Comparison of ENCODE assay signal across 17 mouse cellular contexts in genomic region chr5:114583490-114584175, GRCm38 (mm10). TPM values are rescaled to one million over a fixed set of nuclear protein-coding genes. Genes with fewer than 3 reads are reported as not detected.
DNase-seq lines count a peak whose midpoint lies in the region; ATAC-seq lines count a peak whose summit lies in the region.
"Had no signal": no experiment of that assay in that cellular context is flagged by ENCODE, and none has a peak within 500 bp of the region (broad histone marks: within the 10 kb centered on the region; RNA-seq: fewer than 3 reads in every experiment).

No protein-coding gene starts in this region.

- H3K9me3 ChIP-seq in midbrain, embryonic 10.5 days (replicated peaks): no peaks in the 10 kb centered on the region
- H3K9me3 ChIP-seq in midbrain, embryonic 16.5 days (replicated peaks; ENCODE audit: control insufficient read depth, low read length, poor library complexity, severe bottlenecking): no peaks in the 10 kb centered on the region
- H3K9me3 ChIP-seq: forebrain, embryonic 15.5 days; heart, embryonic 13.5 days; liver, embryonic 15.5 days; megakaryocyte, embryonic 14.5 days had no signal

- peaks cover 83% of the 10 kb centered on the region for H3K4me1 ChIP-seq in midbrain, embryonic 10.5 days
- peaks cover 45% of the 10 kb centered on the region for H3K4me1 ChIP-seq in midbrain, embryonic 16.5 days (ENCODE audit: control insufficient read depth, insufficient read depth, low read length)

- no peak overlapping the region; the same call in 1 of the 2 replicates for H3K9ac ChIP-seq in midbrain, embryonic 16.5 days (ENCODE audit: low read depth, low read length)
- H3K9ac ChIP-seq: forebrain, embryonic 15.5 days; heart, embryonic 13.5 days; liver, embryonic 15.5 days had no signal

- ATAC-seq in midbrain, embryonic 16.5 days: no peak
- ATAC-seq in granulocyte monocyte progenitor cell, adult 5-6 weeks (replicated peaks; ENCODE audit: poor library complexity, severe bottlenecking): no peak
- ATAC-seq: forebrain, embryonic 15.5 days had no signal

- peak overlapping the region; percentile 84 for H3K27ac ChIP-seq in midbrain, embryonic 10.5 days (replicated peaks)
- no peak overlapping the region for H3K27ac ChIP-seq in midbrain, embryonic 16.5 days (ENCODE audit: low read length)
- H3K27ac ChIP-seq: heart, embryonic 13.5 days; liver, embryonic 15.5 days; stomach, postnatal 0 days had no signal

- peak; percentile 75 for DNase-seq in adrenal gland, postnatal 14 days
- DNase-seq in adrenal gland, postnatal 25 days: no peak
- DNase-seq in midbrain, embryonic 10.5 days (ENCODE audit: low spot score): no peak
- DNase-seq in thymus, postnatal 4 days: peak; percentile 54
- no peak for DNase-seq in thymus, postnatal 25 days
- no peak for DNase-seq in ovary, postnatal 10 days (ENCODE audit: low spot score)
- DNase-seq: heart, postnatal 4 days; kidney, adult 11 months; kidney, postnatal 36 days had no signal

- 87% methylated on average over 12 of the region's 12 CpGs for WGBS in midbrain, embryonic 10.5 days
- 78% methylated on average over 12 of the region's 12 CpGs for WGBS in midbrain, embryonic 16.5 days

- peaks cover 54% of the 10 kb centered on the region for H3K27me3 ChIP-seq in midbrain, embryonic 10.5 days (ENCODE audit: low read depth, poor library complexity, severe bottlenecking)
- no peaks in the 10 kb centered on the region for H3K27me3 ChIP-seq in midbrain, embryonic 16.5 days (ENCODE audit: control insufficient read depth, insufficient read depth, low read depth, low read length)
- H3K27me3 ChIP-seq: liver, embryonic 15.5 days had no signal

- peak overlapping the region; percentile 17; the same call in 1 of the 2 replicates for H3K4me3 ChIP-seq in midbrain, embryonic 10.5 days
- no peak overlapping the region for H3K4me3 ChIP-seq in midbrain, embryonic 16.5 days (ENCODE audit: low read depth, low read length)
- H3K4me3 ChIP-seq: forebrain, embryonic 15.5 days; heart, embryonic 13.5 days; liver, embryonic 15.5 days; megakaryocyte, embryonic 14.5 days had no signal

- H3K36me3 ChIP-seq in midbrain, embryonic 10.5 days: peaks cover 15% of the 10 kb centered on the region
- H3K36me3 ChIP-seq in midbrain, embryonic 16.5 days (ENCODE audit: control insufficient read depth, insufficient read depth, low read length): no peaks in the 10 kb centered on the region
- H3K36me3 ChIP-seq: forebrain, embryonic 15.5 days; heart, embryonic 13.5 days; liver, embryonic 15.5 days had no signal

- H3K4me2 ChIP-seq in midbrain, embryonic 16.5 days (ENCODE audit: low read length): no peak overlapping the region
- H3K4me2 ChIP-seq: forebrain, embryonic 15.5 days; heart, embryonic 13.5 days; liver, embryonic 15.5 days had no signal

RNA-seq across cellular contexts. Expression of gene Fam222a, which starts 15.8 kb away (rescaled TPM):
- total RNA-seq in adrenal gland, postnatal 14 days (2021): 55.8 and 77.0 TPM in 2 replicates
- total RNA-seq in adrenal gland, postnatal 25 days (2021): 26.9 and 39.8 TPM in 2 replicates
- polyA plus RNA-seq in midbrain, embryonic 10.5 days (2016; fragmentation: Nextera tagmentation; extraction: Ambion mirVana): 4.0 and 5.1 TPM in 2 replicates
- 5.3 and 6.0 TPM in 2 replicates for polyA plus RNA-seq in midbrain, embryonic 16.5 days (2015; fragmentation: Nextera tagmentation; extraction: Ambion mirVana)
- total RNA-seq in granulocyte monocyte progenitor cell, adult 5-6 weeks (2014; fragmentation: Nextera tagmentation): 0.34 and 2.0 TPM in 2 replicates
- not detected in 2 replicates for total RNA-seq in granulocyte monocyte progenitor cell, adult 5-6 weeks (2017)
- total RNA-seq: CH12.LX had no signal

Comparison
In these comparisons a context has a peak if more than half of its experiments do, and no peak if none do; other contexts are left out.
1. DNase-seq: peak in adrenal gland, postnatal 14 days (single experiment) and thymus, postnatal 4 days (single experiment); none in adrenal gland, postnatal 25 days (single experiment), midbrain, embryonic 10.5 days (single experiment), thymus, postnatal 25 days (single experiment) and ovary, postnatal 10 days (single experiment).